Mouse (Mus musculus) kidney, postnatal 36 days (tissue): Measurements from ENCODE around the gene Rassf2.

ENCODE experiments used
- DNase-seq, 2 experiments: peaks; one replicate each; pipeline ENCODE4 v3.0.0; 2021 to 2022; ENCODE audit warnings: mixed read lengths in 2 of 2

Rassf2 gene

GRCm38 (mm10) chr2:131953711-131954110 lies 76.3 kb downstream of the Rassf2 start:
- no peak for DNase-seq

GRCm38 (mm10) chr2:131952961-131953538 lies 77.0 kb downstream of the Rassf2 start:
- peak; percentile 38 to 51 for DNase-seq

- peak in 1 of 2 experiments; percentile 47 for DNase-seq
Observed at GRCm38 (mm10) chr2:131952456-131952855, 77.6 kb downstream of the Rassf2 start.

GRCm38 (mm10) chr2:131950598-131951095 lies 79.4 kb downstream of the Rassf2 start, which contains the start of gene Prnd:
Prnd (plus strand) TSS chr2:131950861.
- peak in 1 of 2 experiments; percentile 35 for DNase-seq

GRCm38 (mm10) chr2:131949767-131950597 lies 80.1 kb downstream of the Rassf2 start:
- peak; percentile 49 to 81 for DNase-seq

GRCm38 (mm10) chr2:131948916-131949639 lies 81.0 kb downstream of the Rassf2 start:
- DNase-seq = no peak

- DNase-seq = no peak
Observed at GRCm38 (mm10) chr2:131948156-131948555, 81.9 kb downstream of the Rassf2 start.

- DNase-seq = no peak
Observed at GRCm38 (mm10) chr2:131946351-131946750, 83.7 kb downstream of the Rassf2 start.

- no peak for DNase-seq
Observed at GRCm38 (mm10) chr2:131945765-131946164, 84.3 kb downstream of the Rassf2 start.

GRCm38 (mm10) chr2:131945225-131945624 lies 84.8 kb downstream of the Rassf2 start:
- no peak for DNase-seq

GRCm38 (mm10) chr2:131944370-131944769 lies 85.7 kb downstream of the Rassf2 start:
- DNase-seq = no peak

- no peak for DNase-seq
Observed at GRCm38 (mm10) chr2:131941501-131941900, 88.6 kb downstream of the Rassf2 start.

- no peak for DNase-seq
Observed at GRCm38 (mm10) chr2:131940506-131940905, 89.6 kb downstream of the Rassf2 start.
